Mouse (Mus musculus): ENCODE results near the gene AI854703. TPM values are rescaled to one million over a fixed set of nuclear protein-coding genes. Genes with fewer than 3 reads are reported as not detected.

The AI854703 gene
- total RNA-seq, 1 experiment: 0.67 TPM

DNA sequence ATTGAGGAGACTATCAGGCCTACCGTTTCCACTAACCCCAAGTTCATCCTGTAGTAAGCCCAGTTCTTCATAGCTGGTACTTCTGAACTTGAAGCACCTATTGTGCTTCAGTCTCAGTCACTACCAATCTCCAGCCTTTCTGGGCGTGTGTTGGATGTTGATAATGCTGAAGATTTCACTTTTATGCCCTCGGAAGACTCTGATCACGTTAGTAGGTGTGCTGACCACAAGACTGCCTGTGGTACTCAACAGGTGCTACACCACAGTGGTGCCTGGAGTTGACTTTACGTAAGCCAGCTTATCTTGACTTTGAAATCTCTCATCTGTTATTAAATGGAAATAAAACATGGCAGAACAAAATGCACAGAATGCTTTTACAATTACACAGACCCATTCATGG lies 53.9 kb downstream of the AI854703 start:
- Histone ChIP-seq H3K27ac (ENCODE audit: insufficient read depth, low read depth, low read length, poor library complexity, severe bottlenecking) (no peak overlapping the region), H3K4me1 (ENCODE audit: control insufficient read depth in 2 of 2, insufficient read depth in 2 of 2, low read length in 2 of 2, poor library complexity in 1 of 2) (peaks cover 4 to 10% of the 10 kb centered on the region in 2 experiments), H3K9ac (ENCODE audit: insufficient read depth, low read depth, low read length, poor library complexity, severe bottlenecking) (no peak overlapping the region), H3K36me3 (ENCODE audit: control insufficient read depth, insufficient read depth, low read length, poor library complexity, severe bottlenecking) (no peaks in the 10 kb centered on the region), H3K4me3 (ENCODE audit: insufficient read depth in 1 of 2, low read depth in 1 of 2, low read length in 2 of 2, poor library complexity in 1 of 2, severe bottlenecking in 1 of 2) (no peak overlapping the region), H3K9me3 (ENCODE audit: control insufficient read depth, insufficient read depth, low read depth, low read length) (no peaks in the 10 kb centered on the region)
- DNase-seq (ENCODE audit: low read depth, low spot score): no peak
- TF ChIP-seq HCFC1 (IDR thresholded peaks at IDR 0.05; ENCODE audit: borderline replicate concordance, insufficient read depth, low read length) (no peak), MAFK (IDR thresholded peaks at IDR 0.05; ENCODE audit: insufficient read depth, low read depth, low read length) (no peak), CHD2 (IDR thresholded peaks at IDR 0.05; ENCODE audit: low read depth, low read length) (no peak)
- in situ Hi-C loops (cut with MboI; ENCODE audit: low sequenced_read_pairs in 2 of 2, unreplicated experiment in 2 of 2): no loop called here

DNA sequence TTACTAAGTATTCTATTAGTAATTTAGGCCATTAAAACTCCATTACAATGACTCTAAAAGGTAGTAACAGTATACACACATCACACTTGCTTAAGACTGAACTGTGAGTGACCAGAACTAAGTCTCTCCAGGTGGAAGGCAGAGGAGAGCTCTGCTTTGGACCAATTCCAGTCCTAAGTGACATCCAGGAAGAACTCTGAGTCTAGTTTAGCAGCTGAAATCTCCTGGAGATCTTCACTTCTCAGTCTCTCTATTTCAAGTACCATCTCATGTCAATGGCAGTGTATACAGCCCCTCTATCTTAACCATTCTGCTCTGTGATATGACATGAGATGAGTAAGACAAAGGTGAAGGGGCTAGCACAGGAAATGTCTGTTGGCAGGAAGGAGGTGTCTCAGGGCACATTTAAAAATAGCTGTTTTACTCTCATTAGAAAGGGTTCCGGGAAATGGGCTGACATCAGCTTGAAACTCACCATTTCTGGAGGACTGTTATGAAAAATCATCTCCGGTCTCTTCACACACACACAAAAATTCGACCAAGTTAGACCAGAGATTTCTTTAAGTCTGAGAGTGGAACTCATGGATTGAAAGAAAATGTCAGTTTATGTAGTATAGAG lies 55.0 kb downstream of the AI854703 start:
- no peak for DNase-seq (ENCODE audit: low read depth, low spot score)
- TF ChIP-seq HCFC1 (IDR thresholded peaks at IDR 0.05; ENCODE audit: borderline replicate concordance, insufficient read depth, low read length): no peak
- TF ChIP-seq ZC3H11A (IDR thresholded peaks at IDR 0.05; ENCODE audit: borderline replicate concordance, low read depth, low read length): no peak
- no peak for TF ChIP-seq MAFK (IDR thresholded peaks at IDR 0.05; ENCODE audit: insufficient read depth, low read depth, low read length)
- TF ChIP-seq ZNF384 (IDR thresholded peaks at IDR 0.05; ENCODE audit: low read depth, low read length): no peak
- TF ChIP-seq CHD2 (IDR thresholded peaks at IDR 0.05; ENCODE audit: low read depth, low read length): no peak
- H3K9ac ChIP-seq (ENCODE audit: insufficient read depth, low read depth, low read length, poor library complexity, severe bottlenecking): no peak overlapping the region
- no peak overlapping the region for H3K27ac ChIP-seq (ENCODE audit: insufficient read depth, low read depth, low read length, poor library complexity, severe bottlenecking)
- H3K36me3 ChIP-seq (ENCODE audit: control insufficient read depth, insufficient read depth, low read length, poor library complexity, severe bottlenecking): no peaks in the 10 kb centered on the region
- H3K9me3 ChIP-seq (ENCODE audit: control insufficient read depth, insufficient read depth, low read depth, low read length): no peaks in the 10 kb centered on the region
- in situ Hi-C loops (cut with MboI; ENCODE audit: low sequenced_read_pairs in 2 of 2, unreplicated experiment in 2 of 2): no loop called here
- H3K4me1 ChIP-seq (ENCODE audit: control insufficient read depth in 2 of 2, insufficient read depth in 2 of 2, low read length in 2 of 2, poor library complexity in 1 of 2): peaks cover 4 to 8% of the 10 kb centered on the region in 2 experiments
- no peak overlapping the region for H3K4me3 ChIP-seq (ENCODE audit: insufficient read depth in 1 of 2, low read depth in 1 of 2, low read length in 2 of 2, poor library complexity in 1 of 2, severe bottlenecking in 1 of 2)

DNA sequence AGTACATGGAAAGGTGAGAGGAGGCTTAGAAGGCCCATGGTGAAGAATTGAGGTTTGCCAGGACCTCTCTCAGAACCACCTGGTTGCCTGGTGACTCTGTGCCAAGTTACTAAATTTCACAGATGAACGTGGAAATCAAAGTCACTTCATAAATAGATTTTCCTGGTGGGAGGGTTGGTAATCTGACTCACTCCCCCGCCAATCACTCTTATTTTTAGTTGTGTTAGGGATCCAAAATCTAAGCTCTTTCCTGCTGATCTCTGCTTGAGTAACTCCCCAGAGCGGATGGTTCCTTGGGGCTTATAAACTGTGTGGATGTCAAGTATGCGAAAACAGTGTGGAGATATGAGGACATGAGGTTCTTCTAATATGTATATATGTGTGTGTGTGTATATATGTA lies 55.7 kb downstream of the AI854703 start:
- no peaks in the 10 kb centered on the region for H3K36me3 ChIP-seq (ENCODE audit: control insufficient read depth, insufficient read depth, low read length, poor library complexity, severe bottlenecking)
- no peak overlapping the region for H3K27ac ChIP-seq (ENCODE audit: insufficient read depth, low read depth, low read length, poor library complexity, severe bottlenecking)
- H3K9ac ChIP-seq (ENCODE audit: insufficient read depth, low read depth, low read length, poor library complexity, severe bottlenecking): no peak overlapping the region
- peaks cover under 1 to 4% of the 10 kb centered on the region in 2 experiments; a peak in 3 of 4 replicates for H3K4me1 ChIP-seq (ENCODE audit: control insufficient read depth in 2 of 2, insufficient read depth in 2 of 2, low read length in 2 of 2, poor library complexity in 1 of 2)
- H3K4me3 ChIP-seq (ENCODE audit: insufficient read depth in 1 of 2, low read depth in 1 of 2, low read length in 2 of 2, poor library complexity in 1 of 2, severe bottlenecking in 1 of 2): no peak overlapping the region
- no peaks in the 10 kb centered on the region for H3K9me3 ChIP-seq (ENCODE audit: control insufficient read depth, insufficient read depth, low read depth, low read length)
- TF ChIP-seq HCFC1 (IDR thresholded peaks at IDR 0.05; ENCODE audit: borderline replicate concordance, insufficient read depth, low read length): no peak
- in situ Hi-C loops (cut with MboI; ENCODE audit: low sequenced_read_pairs in 2 of 2, unreplicated experiment in 2 of 2): no loop called here
- DNase-seq (ENCODE audit: low read depth, low spot score): no peak

Other genes with a start within 250 kb of the AI854703 start
- gene Krba1, start 231.2 kb upstream of the AI854703 start, total RNA-seq (2012; rRNA removed): 22.8 and 24.9 TPM in 2 replicates
- 0.53 and 1.3 TPM in 2 replicates for gene Zfp467, start 180.9 kb upstream of the AI854703 start, total RNA-seq (2012; rRNA removed)
- 0.27 and 1.2 TPM in 2 replicates for gene Sspo, start 178.5 kb upstream of the AI854703 start, total RNA-seq (2012; rRNA removed)
- gene Atp6v0e2, start 89.1 kb upstream of the AI854703 start, total RNA-seq (2012; rRNA removed): 13.5 and 15.9 TPM in 2 replicates
- 2.0 and 5.1 TPM in 2 replicates for gene Lrrc61, start 72.0 kb upstream of the AI854703 start, total RNA-seq (2012; rRNA removed)
- 0.18 and 0.42 TPM in 2 replicates for gene Rarres2, start 54.0 kb upstream of the AI854703 start, total RNA-seq (2012; rRNA removed)
- gene Gm45021, start 37.2 kb upstream of the AI854703 start, total RNA-seq (2012; rRNA removed): not detected in 2 replicates
- gene Repin1, start 32.9 kb upstream of the AI854703 start, total RNA-seq (2012; rRNA removed): 17.4 and 22.8 TPM in 2 replicates
- not detected in 2 replicates for gene Gm44965, start 32.8 kb upstream of the AI854703 start, total RNA-seq (2012; rRNA removed)
- 3.5 and 3.8 TPM in 2 replicates for gene Zfp775, start 24.7 kb upstream of the AI854703 start, total RNA-seq (2012; rRNA removed)
- gene Gimap8, start 20.5 kb downstream of the AI854703 start, total RNA-seq (2012; rRNA removed): 0.11 and 0.22 TPM in 2 replicates
- gene Gimap9, start 49.4 kb downstream of the AI854703 start, total RNA-seq (2012; rRNA removed): 2.9 and 3.4 TPM in 2 replicates
- gene Gimap4, start 57.8 kb downstream of the AI854703 start, total RNA-seq (2012; rRNA removed): 0.26 and 0.67 TPM in 2 replicates
- 0.36 TPM in 1 of 2 replicates, not detected in the other for gene Gimap6, start 81.5 kb downstream of the AI854703 start, total RNA-seq (2012; rRNA removed)
- not detected in 2 replicates for gene Gm28053, start 91.8 kb downstream of the AI854703 start, total RNA-seq (2012; rRNA removed)
- gene Gimap7, start 91.9 kb downstream of the AI854703 start, total RNA-seq (2012; rRNA removed): not detected in 2 replicates
- 0.58 TPM in 1 of 2 replicates, not detected in the other for gene Gimap1, start 112.3 kb downstream of the AI854703 start, total RNA-seq (2012; rRNA removed)
- 0.31 TPM in 1 of 2 replicates, not detected in the other for gene Gimap5, start 119.4 kb downstream of the AI854703 start, total RNA-seq (2012; rRNA removed)
- gene Gimap3, start 144.1 kb downstream of the AI854703 start, total RNA-seq (2012; rRNA removed): 0.09 TPM in 1 of 2 replicates, not detected in the other
- gene Tmem176a, start 214.2 kb downstream of the AI854703 start, total RNA-seq (2012; rRNA removed): 0.90 and 7.8 TPM in 2 replicates
- 0.74 and 4.7 TPM in 2 replicates for gene Tmem176b, start 214.7 kb downstream of the AI854703 start, total RNA-seq (2012; rRNA removed)
- 0.31 and 0.32 TPM in 2 replicates for gene Aoc1, start 246.1 kb downstream of the AI854703 start, total RNA-seq (2012; rRNA removed)